Mouse (Mus musculus): ENCODE measurements at regions not wholly inside any gene's neighbourhood (a gene's known extent, or its start where the extent isn't known, plus 50 kb on each side); places are given as distances from the start of the nearest gene placed in this dataset.

GRCm38 (mm10) chr13:117393488-117393887 is 172.6 kb upstream of the Gm17509 start:
- no peak for ATAC-seq (ENCODE audit: low FRiP score, low read depth)

GRCm38 (mm10) chr13:117401245-117401644 is 180.4 kb upstream of the Gm17509 start:
- 66% methylated on average over 4 of the region's 4 CpGs for WGBS
- H3K36me3 ChIP-seq (ENCODE audit: control insufficient read depth, insufficient read depth, low read length), result no peaks in the 10 kb centered on the region
- no peaks in the 10 kb centered on the region for H3K27me3 ChIP-seq (ENCODE audit: control insufficient read depth, insufficient read depth, low read length)
- H3K9me3 ChIP-seq (ENCODE audit: control insufficient read depth, low read length), result no peaks in the 10 kb centered on the region
- ATAC-seq (ENCODE audit: low FRiP score, low read depth), result no peak
- no peaks in the 10 kb centered on the region for H3K4me1 ChIP-seq (ENCODE audit: control insufficient read depth, insufficient read depth, low read length)
- H3K4me2 ChIP-seq (replicated peaks; ENCODE audit: low read depth, low read length, severe bottlenecking), result no peak overlapping the region
- DNase-seq (ENCODE audit: low spot score), result peak; percentile 7
- TF ChIP-seq POLR2A (IDR thresholded peaks at IDR 0.05; ENCODE audit: borderline replicate concordance, extremely low read depth, insufficient read depth, insufficient read length), result no peak
- H3K9ac ChIP-seq (ENCODE audit: low read depth, low read length, severe bottlenecking), result no peak overlapping the region
- H3K4me3 ChIP-seq (replicated peaks; ENCODE audit: low read length), result no peak overlapping the region
- no peak overlapping the region for H3K27ac ChIP-seq (replicated peaks; ENCODE audit: low read depth, low read length)

More at GRCm38 (mm10) chr13:117393488-117393887, 172.6 kb upstream of the Gm17509 start:
- no peak overlapping the region for H3K9ac ChIP-seq (ENCODE audit: low read depth, low read length, severe bottlenecking)
- no peaks in the 10 kb centered on the region for H3K9me3 ChIP-seq (ENCODE audit: control insufficient read depth, low read length)
- H3K27me3 ChIP-seq (ENCODE audit: control insufficient read depth, insufficient read depth, low read length), result no peaks in the 10 kb centered on the region
- no peaks in the 10 kb centered on the region for H3K36me3 ChIP-seq (ENCODE audit: control insufficient read depth, insufficient read depth, low read length)
- no peak overlapping the region for H3K4me2 ChIP-seq (replicated peaks; ENCODE audit: low read depth, low read length, severe bottlenecking)
- WGBS, result 43% methylated on average over 1 of the region's 1 CpGs
- H3K4me3 ChIP-seq (replicated peaks; ENCODE audit: low read length), result no peak overlapping the region
- no peak for TF ChIP-seq POLR2A (IDR thresholded peaks at IDR 0.05; ENCODE audit: borderline replicate concordance, extremely low read depth, insufficient read depth, insufficient read length)
- H3K4me1 ChIP-seq (ENCODE audit: control insufficient read depth, insufficient read depth, low read length), result no peaks in the 10 kb centered on the region
- H3K27ac ChIP-seq (replicated peaks; ENCODE audit: low read depth, low read length), result no peak overlapping the region
- no peak for DNase-seq (ENCODE audit: low spot score)

DNA sequence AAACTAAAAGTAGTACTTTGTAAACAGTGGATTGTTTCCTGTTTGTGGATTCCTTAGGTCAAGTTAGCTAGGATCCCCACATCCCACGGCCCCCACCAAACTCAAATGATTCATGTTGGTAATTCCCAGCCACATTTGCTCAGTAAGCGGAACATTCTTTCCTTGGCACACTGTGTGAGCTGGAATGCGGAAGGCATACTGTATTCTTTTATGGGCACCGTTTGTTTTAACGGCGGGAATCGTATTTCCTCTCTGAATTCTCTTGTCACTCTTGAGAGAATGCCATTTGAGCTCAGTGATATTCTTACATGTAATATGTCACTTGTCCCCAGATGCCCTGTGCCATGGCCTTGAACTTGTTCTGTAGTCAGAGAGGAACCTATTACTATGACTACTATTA is 189.1 kb upstream of the Gm17509 start:
- H3K4me2 ChIP-seq (replicated peaks; ENCODE audit: low read depth, low read length, severe bottlenecking), result no peak overlapping the region
- H3K4me1 ChIP-seq (ENCODE audit: control insufficient read depth, insufficient read depth, low read length), result no peaks in the 10 kb centered on the region
- H3K9ac ChIP-seq (ENCODE audit: low read depth, low read length, severe bottlenecking), result no peak overlapping the region
- 50% methylated on average over 7 of the region's 7 CpGs for WGBS
- no peaks in the 10 kb centered on the region for H3K27me3 ChIP-seq (ENCODE audit: control insufficient read depth, insufficient read depth, low read length)
- no peaks in the 10 kb centered on the region for H3K36me3 ChIP-seq (ENCODE audit: control insufficient read depth, insufficient read depth, low read length)
- ATAC-seq (ENCODE audit: low FRiP score, low read depth), result peak; percentile 53; the same call in 1 of the 2 replicates
- DNase-seq (ENCODE audit: low spot score), result peak; percentile 32
- no peak overlapping the region for H3K4me3 ChIP-seq (replicated peaks; ENCODE audit: low read length)
- TF ChIP-seq POLR2A (IDR thresholded peaks at IDR 0.05; ENCODE audit: borderline replicate concordance, extremely low read depth, insufficient read depth, insufficient read length), result no peak
- H3K9me3 ChIP-seq (ENCODE audit: control insufficient read depth, low read length), result no peaks in the 10 kb centered on the region
- H3K27ac ChIP-seq (replicated peaks; ENCODE audit: low read depth, low read length), result no peak overlapping the region

DNA sequence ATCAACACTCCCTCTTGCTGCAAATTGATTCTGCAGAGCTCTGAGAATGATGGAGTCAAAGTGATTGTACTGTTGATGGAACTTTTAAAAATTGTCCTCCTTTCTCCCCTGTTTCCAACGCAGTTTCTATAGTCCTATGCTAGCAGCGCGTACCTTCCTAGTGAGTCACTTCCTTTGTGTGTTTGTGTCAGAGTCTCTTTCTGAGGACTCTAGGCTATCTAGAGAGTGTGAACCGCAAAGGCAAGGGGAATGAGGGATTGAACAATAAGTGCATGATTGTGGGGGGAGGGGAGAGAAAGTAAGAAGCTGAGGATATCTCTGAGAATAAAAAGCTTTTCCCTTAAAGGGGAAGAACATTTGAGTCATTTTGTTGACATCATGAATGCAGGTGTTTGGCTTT is 188.5 kb upstream of the Hcn1 start:
- Histone ChIP-seq H3K4me3 (replicated peaks; ENCODE audit: low read length) (no peak overlapping the region), H3K9ac (ENCODE audit: low read depth, low read length, severe bottlenecking) (no peak overlapping the region), H3K4me1 (ENCODE audit: control insufficient read depth, insufficient read depth, low read length) (no peaks in the 10 kb centered on the region), H3K27me3 (ENCODE audit: control insufficient read depth, insufficient read depth, low read length) (no peaks in the 10 kb centered on the region), H3K4me2 (replicated peaks; ENCODE audit: low read depth, low read length, severe bottlenecking) (no peak overlapping the region), H3K9me3 (ENCODE audit: control insufficient read depth, low read length) (no peaks in the 10 kb centered on the region), H3K36me3 (ENCODE audit: control insufficient read depth, insufficient read depth, low read length) (no peaks in the 10 kb centered on the region), H3K27ac (replicated peaks; ENCODE audit: low read depth, low read length) (no peak overlapping the region)
- WGBS, result 87% methylated on average over 4 of the region's 4 CpGs
- TF ChIP-seq POLR2A (IDR thresholded peaks at IDR 0.05; ENCODE audit: borderline replicate concordance, extremely low read depth, insufficient read depth, insufficient read length), result no peak
- ATAC-seq (ENCODE audit: low FRiP score, low read depth), result no peak
- no peak for DNase-seq (ENCODE audit: low spot score)

GRCm38 (mm10) chr13:117423558-117423957 is 178.6 kb upstream of the Hcn1 start:
- ATAC-seq (ENCODE audit: low FRiP score, low read depth) (no peak), DNase-seq (ENCODE audit: low spot score) (no peak)
- Histone ChIP-seq H3K4me3 (replicated peaks; ENCODE audit: low read length) (no peak overlapping the region), H3K27ac (replicated peaks; ENCODE audit: low read depth, low read length) (no peak overlapping the region), H3K4me1 (ENCODE audit: control insufficient read depth, insufficient read depth, low read length) (no peaks in the 10 kb centered on the region), H3K9me3 (ENCODE audit: control insufficient read depth, low read length) (no peaks in the 10 kb centered on the region), H3K4me2 (replicated peaks; ENCODE audit: low read depth, low read length, severe bottlenecking) (no peak overlapping the region), H3K27me3 (ENCODE audit: control insufficient read depth, insufficient read depth, low read length) (no peaks in the 10 kb centered on the region), H3K9ac (ENCODE audit: low read depth, low read length, severe bottlenecking) (no peak overlapping the region), H3K36me3 (ENCODE audit: control insufficient read depth, insufficient read depth, low read length) (no peaks in the 10 kb centered on the region)
- no peak for TF ChIP-seq POLR2A (IDR thresholded peaks at IDR 0.05; ENCODE audit: borderline replicate concordance, extremely low read depth, insufficient read depth, insufficient read length)
- 85% methylated on average over 4 of the region's 4 CpGs for WGBS

DNA sequence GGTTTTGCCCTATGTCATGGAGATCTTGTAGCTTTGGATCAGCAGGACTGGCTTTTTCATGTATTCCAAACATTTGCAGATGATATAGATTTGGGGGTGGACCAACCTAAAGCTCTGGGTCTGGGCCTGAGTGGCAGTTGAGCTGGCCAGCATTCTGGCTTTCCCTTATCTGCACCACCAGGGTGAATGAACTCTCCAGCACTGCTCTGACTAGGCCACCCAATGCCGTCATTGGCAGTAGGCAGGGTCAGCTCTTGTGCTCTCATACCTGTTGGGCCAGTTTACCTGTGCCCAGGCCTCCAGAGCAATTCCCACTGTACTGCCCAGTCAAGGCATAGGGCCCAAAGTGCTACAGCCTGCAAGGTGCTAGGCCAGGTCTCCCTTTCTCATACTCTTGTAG is 177.1 kb upstream of the Hcn1 start:
- Histone ChIP-seq H3K36me3 (ENCODE audit: control insufficient read depth, insufficient read depth, low read length) (no peaks in the 10 kb centered on the region), H3K27ac (replicated peaks; ENCODE audit: low read depth, low read length) (no peak overlapping the region), H3K9ac (ENCODE audit: low read depth, low read length, severe bottlenecking) (no peak overlapping the region), H3K27me3 (ENCODE audit: control insufficient read depth, insufficient read depth, low read length) (no peaks in the 10 kb centered on the region), H3K9me3 (ENCODE audit: control insufficient read depth, low read length) (no peaks in the 10 kb centered on the region), H3K4me1 (ENCODE audit: control insufficient read depth, insufficient read depth, low read length) (no peaks in the 10 kb centered on the region), H3K4me3 (replicated peaks; ENCODE audit: low read length) (no peak overlapping the region), H3K4me2 (replicated peaks; ENCODE audit: low read depth, low read length, severe bottlenecking) (no peak overlapping the region)
- no peak for ATAC-seq (ENCODE audit: low FRiP score, low read depth)
- TF ChIP-seq POLR2A (IDR thresholded peaks at IDR 0.05; ENCODE audit: borderline replicate concordance, extremely low read depth, insufficient read depth, insufficient read length), result no peak
- no peak for DNase-seq (ENCODE audit: low spot score)
- 79% methylated on average over 1 of the region's 1 CpGs for WGBS

Measured in limb, embryonic 14.5 days (tissue).